Mouse (Mus musculus) activated CD4-positive, CD25-positive, alpha-beta regulatory T cell, adult 9 weeks (primary cell): ENCODE measurements around the gene Pdzrn4. TPM values are rescaled to one million over a fixed set of nuclear protein-coding genes. Genes with fewer than 3 reads are reported as not detected.

Experiments used
- polyA plus RNA-seq: library from polyadenylated mRNA; unstranded; fragments of 100-300 nt; shearing (Covaris generic); gene quantifications from one replicate; pipeline ENCODE4 v1.2.1, GENCODE M21; 2017

Gene Pdzrn4
- not detected for polyA plus RNA-seq

GRCm38 (mm10) chr15:92396770-92397608 lies at the start of gene Pdzrn4:
Pdzrn4 (plus strand) TSS chr15:92396881.

